Mouse (Mus musculus) kidney, adult 9 months (tissue): ENCODE measurements around the gene Sh3bgrl.
"Not testable (repeated sequence)": the region's sequence is repeated elsewhere in the genome, so short reads cannot be mapped to it uniquely, and the experiment has no call there.

Source experiments
- DNase-seq: peaks from one replicate; pipeline ENCODE4 v3.0.0; 2022

The Sh3bgrl gene

DNA sequence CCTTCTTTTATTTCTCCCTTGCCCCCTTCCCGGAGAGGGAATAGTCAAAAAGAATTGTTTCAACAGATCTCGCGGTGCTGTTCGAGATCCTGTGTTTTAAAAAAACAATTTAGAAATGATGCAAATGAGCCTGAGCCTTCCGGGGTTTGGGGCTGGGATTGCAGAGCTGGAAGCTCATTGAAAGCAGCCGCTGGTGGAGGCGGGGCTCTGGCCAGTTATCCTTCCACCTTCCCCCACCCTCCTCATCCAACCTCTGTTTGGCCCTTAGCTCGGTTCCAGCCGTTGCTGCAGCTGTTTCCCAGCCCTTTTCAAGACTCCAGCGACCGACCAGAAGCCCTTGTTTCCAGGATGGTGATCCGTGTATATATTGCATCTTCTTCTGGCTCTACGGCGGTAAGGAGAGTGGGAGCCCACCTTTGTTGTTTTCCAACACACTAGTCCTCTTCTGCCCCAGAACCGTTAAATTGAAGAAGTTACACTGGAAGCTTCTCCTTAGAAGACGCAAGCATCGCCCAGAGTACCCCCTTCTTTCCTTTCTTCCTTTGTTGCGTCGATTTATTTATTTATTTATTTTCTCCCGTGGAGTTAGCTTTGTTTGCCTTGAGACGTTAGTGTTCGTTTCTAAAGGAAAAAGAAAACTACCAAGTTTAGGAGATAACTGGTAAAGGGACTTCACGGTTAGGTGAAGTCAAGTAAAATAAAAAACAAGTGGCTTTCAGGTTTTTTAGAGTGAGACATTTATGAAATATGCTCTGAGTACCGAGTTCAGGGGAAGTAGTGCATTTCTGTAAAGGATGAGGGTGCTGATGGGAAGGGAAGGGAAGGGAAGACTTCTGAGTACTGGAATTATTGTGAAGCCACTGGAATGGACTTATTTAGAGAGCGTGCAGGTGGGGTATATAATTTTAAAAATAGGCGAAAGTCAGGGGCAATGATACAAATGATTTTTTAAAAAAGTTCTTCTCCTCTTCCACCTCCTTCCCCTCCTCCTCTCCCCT, at the start of gene Sh3bgrl:
Gene Sh3bgrl, plus strand, starts transcription at position 121 of the 998 bp plus-strand sequence.
- DNase-seq, result peak; percentile 81

DNA sequence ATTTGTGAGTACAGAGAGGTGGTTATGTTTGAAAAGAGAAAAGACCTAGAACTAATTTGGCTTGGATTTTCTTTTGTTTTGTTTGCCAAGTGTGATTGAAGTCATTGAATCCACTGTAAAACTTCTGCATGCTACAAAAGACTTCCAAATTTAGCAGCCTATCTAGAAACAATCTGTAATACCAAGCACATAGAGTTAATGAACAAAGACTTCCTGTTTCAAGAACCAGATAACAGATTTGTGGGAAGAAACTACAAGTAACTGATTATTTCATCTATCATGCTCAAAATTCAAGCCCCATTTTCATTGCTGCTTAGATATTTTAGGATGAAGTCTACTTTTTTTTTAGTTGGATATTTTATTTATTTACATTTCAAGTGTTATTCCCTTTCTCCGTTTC, 47.4 kb upstream of the Sh3bgrl start:
- no peak for DNase-seq

DNA sequence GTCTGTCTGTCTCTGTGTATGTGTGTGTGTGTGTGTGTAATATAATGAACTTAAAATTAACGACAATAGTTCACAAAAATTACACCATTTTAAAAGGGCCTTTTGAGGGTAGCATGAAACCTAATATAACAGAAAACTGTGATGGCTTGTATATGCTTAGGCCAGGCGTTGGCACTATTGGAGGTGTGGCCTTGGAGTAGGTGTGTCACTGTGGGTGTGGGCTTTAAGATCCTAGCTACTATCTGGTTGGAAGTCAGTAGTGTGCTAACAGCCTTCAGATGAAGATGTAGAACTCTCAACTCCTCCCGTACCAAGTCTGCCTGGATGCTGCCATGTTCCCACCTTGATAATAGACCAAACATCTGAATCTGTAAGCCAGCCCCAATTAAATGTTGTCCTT, 23.4 kb upstream of the Sh3bgrl start:
- DNase-seq, result no peak

DNA sequence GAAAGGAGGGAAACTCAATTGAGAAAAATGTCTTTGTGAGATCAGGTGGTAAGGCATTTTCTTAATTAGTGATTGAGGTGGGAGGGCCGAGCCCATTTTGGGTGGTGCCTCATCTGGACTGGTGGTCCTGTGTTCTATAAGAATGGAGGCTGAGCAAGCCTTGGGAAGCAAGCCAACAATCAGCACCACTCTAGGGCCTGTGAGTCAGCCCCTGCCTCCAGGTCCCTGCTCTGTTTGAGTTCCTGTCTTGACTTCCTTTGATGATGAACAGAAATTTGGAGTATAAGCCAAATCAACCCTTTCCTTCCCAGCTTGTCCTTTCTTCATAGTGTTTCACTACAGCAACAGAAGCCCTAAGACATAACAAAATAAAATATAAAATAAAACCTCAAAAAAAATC, 19.4 kb upstream of the Sh3bgrl start:
- DNase-seq, result no peak

DNA sequence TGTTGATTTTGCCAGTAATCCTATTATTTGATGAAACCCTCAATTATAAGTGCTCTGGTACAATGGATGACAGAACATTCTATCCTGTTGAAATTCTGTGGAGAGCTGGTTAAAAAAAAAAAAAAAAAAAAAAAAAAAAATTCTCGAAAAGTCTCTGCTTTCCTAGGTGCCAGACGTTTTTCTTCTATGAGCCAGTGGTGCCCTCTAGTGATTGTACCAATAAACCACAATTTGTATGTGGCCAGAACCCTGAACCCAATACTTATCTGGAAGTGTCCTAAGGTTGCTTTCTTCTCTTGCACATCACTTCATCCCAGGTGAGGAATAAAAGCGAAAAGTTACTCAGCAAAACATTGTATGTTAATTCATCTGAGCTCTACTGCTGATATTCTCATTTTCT, 18.8 kb upstream of the Sh3bgrl start:
- peak; percentile 41 for DNase-seq

DNA sequence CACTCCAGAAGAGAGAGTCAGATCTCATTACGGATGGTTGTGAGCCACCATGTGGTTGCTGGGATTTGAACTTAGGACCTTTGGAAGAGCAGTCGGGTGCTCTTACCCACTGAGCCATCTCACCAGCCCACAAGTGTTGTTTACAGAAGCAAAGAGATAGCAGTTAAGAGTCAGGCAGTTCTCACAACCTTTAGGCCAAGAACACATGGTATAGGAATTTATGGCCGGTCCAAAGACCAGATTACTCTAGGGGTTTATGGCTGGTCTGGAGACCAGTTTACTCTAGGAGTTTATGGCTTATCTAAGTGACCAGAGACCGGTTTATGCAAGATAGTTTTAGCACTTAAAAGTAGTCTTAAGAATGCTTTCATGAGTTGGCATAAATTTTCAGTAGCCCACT, 15.8 kb upstream of the Sh3bgrl start:
- DNase-seq, result not testable (repeated sequence)

DNA sequence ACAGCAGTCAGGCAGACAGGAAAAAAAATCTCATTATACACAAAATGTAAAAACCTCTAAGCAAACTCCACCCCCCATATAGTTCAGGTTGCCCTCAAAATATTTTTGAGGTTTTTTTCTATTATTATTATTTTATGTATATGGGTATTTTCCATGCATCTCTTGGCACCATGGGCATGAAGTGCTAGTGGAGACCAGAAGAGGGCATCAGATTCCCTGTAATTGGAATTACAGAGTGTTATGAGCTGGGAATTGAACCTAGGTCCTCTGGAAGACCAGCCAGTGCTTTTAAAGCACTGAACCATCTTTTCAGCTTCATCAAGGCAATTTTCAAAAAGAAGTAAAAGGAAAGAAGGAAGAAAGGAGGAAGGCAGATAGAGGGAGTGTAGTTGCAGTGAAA, 8.1 kb upstream of the Sh3bgrl start:
- no peak for DNase-seq

DNA sequence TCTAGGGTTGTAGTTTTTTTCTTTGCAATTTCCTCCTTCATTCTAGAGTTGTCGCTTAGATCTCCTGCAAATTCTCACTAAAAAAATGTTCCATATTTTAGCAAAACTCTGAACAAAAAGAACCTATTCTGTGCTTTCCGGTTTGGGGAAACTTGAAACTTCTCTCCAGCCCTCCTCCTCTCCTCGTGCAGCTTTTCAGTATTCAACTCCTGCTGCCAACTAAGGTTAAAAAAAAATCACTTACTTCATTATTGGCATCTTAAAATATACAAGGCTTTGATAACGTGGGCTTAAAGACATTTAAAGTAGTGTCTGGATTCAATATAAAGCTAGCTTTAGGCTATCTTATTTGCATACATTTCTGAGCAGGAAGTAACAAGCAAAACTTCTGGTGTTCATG, 365 bp upstream of the Sh3bgrl start:
- DNase-seq, result no peak

DNA sequence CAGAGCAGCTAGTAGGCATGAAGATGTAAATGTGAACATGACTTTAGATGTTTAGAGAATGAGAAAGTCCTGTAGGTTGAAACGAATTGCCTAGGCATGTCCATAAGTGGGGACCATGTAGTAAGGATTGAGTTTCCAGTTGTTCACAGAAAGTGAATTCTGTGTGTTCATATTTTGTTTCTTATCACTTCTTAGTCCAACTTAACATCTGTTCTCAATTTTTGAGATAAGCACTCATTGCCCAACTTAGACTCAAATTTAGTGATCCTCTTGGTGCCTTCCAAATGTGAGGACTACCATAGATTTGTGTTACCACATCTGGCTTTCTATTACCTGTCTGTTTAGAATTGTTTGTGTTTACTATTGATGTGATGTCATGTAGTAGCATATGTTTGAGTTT, 3.3 kb downstream of the Sh3bgrl start:
- no peak for DNase-seq

DNA sequence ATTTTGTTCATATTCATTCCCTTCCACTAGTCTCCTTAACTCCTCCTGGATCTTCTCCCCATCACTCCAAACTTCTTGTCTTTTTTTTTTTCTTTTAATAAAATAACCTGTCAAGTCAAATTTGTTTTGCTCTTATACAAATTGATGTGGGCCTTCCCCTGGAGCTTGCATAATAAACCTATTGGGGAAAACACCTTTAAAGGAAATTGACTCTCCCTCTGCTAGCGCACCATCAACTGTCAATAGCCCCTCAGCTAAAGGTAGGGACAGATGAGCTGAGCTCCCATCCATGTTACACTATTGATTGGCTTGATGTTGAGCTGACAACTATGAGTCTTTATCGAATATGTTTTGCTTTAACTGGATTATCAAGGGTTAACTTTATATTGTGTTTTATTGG, 5.3 kb downstream of the Sh3bgrl start:
- DNase-seq, result no peak

DNA sequence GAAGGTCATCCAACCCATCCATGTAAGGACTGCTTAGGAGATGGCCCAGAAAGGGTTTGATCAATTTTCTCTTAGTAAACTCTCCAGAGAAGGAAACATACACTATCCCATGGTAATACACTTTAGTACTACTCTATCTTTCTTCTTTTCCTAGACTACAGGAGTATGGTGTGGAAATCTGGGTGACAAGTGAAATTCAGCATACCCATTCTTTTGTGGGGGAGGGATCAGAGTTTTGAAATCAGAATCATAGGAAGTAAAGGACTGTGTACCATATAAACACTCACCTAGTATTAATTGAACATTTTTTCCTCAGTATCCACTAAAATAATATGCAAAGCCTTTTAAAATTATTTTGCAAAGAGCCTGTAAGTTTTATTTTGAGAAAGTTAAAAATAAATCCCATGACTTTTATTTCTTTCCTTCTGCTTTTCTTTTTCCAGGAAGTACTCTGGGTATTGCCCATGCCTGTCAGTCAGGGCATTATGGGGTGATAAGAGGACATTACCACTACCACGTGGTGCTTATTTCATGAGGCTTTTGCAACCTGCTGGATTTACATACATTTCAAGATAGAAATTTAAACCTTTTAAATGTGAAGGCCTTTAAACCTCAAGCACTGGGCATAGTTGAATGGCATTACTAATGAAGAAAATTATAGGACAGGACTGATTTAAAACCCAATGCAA, 13.1 kb downstream of the Sh3bgrl start:
- DNase-seq, result no peak

DNA sequence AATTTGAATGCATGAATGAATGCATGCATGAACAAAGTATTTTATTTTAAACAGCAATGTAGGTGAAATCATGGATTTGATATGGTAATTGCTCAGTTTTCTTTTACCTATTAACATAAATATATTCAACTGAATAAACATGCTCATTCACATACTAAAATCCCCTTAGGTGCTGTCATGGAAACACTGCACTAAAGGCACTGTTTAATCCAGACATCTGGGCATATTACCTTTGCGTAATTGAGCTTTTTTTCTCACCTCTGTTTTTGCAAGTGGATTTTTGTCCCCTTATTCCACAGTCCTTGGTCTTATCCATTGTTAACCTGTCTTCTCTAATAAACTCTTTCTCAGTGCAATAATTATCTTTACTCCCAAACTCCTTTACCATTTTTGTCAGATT, 17.7 kb downstream of the Sh3bgrl start:
- DNase-seq, result no peak

DNA sequence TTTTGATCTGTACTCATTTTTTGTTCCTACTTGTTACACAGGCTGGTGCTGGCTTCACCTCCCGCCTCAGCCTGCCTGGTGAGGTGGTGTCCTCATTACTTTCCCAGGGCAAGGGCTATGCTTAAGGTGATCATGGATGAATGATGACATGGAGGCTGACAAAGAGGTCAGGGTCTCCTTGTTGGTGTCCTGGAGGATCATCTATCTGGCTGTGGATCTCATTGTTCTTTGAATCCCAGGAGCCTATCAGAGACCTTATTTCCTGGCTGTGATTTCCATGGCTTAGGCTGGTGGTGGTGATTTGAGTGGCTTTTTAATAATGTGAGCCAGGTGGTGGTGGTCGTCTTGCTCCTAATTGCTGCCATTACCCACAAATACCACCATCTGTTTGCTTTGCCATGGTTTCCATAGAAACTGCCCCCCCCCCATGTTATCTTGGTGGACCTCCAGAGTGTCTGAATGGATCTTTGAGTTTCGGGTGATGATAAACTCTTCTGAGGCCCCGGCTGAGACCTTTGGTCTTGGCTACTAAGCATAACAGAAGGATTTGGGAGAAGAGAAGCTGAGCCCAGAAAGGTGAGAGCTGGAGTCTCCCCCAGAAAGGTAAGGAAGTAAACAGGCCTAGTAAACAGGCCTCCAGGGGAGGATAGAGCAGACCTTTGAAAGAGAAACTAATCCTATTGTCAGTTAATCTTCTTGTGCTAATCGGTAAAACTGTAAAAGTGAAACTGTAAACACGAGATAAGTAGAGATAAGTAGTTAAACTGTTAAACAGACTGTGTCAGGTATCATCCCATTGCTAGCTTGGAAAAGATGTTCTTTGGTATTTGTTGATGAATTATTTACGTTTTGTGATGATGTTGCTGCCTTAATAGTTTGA, 18.5 kb downstream of the Sh3bgrl start:
- DNase-seq, result no peak

DNA sequence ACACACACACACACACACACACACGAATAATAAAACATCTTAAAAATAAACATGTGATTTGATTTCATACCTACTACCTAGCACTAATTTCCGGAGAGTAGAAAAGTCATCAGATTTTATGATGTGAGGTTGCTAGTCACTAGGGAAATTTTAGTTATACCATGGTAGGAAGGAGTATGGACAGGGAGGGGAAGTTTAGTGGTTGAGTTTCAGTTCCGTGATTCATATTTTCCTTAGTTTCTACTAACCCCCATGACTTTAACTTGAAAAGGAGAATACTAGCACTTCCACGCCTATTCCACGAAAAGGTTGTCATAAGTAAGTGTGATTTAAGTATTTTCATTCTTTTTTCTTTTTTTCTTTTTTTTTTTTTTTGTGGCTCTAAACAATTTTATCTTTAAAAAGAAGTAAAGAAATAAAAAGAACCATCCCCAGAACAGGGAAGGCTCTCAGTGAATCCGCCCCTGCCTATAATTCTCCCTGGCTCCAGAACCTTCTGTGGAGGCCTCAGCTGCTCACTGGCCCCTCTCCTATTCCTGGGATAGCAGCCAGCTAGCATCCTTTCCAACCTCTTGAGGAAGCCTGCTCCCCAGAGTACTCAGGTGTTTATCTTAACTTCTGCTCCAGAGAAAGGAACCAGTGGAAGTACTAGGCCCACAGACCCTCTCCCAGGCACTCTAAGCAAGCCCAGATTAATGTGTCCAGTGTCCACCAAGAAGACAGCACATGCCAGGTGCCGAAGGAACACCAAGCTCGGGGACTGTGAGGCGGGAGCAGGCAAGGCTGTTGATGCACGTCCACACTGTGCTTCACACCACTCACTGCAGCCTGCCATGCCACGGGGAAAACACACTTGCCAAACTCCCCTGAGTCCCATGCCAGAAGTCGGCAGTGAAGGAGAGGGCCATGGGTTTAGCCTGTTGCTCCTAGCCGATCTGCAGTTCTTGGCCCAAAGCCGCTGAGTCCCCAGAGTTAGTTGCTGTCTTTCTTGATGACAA, 25.0 kb downstream of the Sh3bgrl start:
- no peak for DNase-seq

DNA sequence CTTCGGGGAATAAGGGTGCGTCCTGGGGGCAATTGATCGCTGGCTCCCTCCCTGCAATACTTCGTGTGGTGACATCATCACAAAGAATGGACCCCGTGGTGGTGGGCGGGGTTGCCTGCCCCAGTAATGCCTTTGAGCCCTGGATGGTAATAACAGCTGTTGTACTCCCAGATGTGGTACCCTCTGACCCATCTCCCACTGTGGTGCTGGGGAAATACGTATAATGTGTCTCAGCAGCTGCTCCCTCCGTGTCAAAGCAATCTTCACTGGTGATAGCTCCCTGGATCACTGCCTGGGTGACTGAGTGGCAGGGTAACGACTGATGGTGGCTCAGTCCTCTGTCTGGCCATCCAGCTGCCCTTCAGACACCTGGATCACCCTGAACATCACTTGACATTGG, 26.0 kb downstream of the Sh3bgrl start:
- DNase-seq, result no peak

DNA sequence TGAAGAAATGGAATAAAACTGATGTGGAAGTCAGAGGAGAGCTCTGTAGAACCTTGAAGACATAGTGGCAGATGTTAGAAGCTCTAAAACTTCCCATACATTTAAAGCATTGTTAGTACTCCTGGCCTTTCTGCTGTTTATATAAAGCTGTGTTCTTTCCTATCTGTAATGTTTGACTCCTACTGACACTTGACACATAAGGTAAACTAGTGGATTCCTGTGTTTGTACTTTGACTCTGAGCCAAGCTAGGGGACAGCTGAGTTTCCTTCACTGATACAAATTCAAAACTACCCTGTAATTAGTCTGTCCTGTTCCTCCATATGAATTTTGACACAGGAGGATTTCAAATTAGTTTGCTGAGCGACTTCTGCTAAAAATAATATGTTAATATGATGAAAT, 27.5 kb downstream of the Sh3bgrl start:
- no peak for DNase-seq

DNA sequence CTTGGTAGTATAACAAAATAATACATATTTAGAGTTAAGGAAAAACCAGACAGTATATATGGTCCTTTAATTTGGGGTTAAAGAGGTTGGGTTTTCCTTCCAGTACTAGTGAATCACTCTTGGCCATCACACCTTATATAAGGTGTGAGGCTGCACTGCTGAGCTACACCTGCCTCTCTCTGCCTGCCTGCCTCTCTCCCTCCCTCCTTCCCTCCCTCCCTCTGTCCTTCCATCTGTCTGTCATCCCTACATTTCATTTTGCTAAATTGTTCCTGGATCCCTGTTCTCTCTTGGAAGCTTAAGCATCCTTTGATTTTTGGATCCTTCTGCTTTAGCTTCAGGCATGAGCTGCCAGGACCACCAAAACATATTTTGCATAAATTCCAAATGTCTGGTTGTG, 28.6 kb downstream of the Sh3bgrl start:
- DNase-seq, result no peak

DNA sequence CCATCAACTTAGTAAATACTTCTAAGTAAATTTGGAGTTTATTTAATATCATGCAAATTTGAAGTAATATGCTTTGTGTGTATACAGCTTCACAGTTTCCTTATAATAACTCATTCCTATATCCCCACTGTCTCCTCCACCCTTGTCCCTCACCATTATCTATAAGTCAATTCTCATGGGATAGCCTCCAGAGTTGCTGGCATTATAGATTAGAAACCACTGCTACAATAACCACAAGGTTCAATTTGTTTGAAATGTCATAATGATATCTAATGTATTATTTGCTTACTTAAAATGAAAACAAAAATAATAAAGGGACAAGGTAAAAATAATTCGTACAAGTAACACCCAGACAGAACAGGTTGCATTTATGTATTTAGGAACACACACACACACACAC, 31.7 kb downstream of the Sh3bgrl start:
- no peak for DNase-seq

DNA sequence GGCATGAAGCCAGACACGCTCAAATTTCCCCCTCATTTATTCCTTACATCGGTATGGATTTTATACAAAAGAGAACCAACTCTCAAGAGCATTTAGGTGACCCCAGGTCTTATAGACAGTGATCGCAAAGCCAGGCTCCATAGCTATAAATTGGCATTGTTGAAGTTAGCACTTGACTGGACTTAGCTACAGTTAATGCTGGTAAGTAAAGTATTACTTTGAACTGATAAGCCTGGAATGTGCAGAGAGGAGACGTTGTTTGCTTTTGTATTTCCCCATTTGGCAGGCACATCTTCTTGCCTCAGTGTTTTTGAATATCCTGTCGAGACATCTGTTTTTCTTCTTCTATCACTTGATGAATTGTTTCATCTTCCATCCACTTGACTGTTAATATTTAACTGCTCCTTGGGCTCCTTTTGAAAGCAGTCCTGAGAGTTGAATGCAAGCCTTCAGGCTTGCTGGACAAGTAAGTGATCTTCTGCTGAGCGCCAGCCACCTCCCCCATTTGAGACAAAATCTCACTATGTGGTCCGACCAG, 32.5 kb downstream of the Sh3bgrl start:
- DNase-seq, result no peak

DNA sequence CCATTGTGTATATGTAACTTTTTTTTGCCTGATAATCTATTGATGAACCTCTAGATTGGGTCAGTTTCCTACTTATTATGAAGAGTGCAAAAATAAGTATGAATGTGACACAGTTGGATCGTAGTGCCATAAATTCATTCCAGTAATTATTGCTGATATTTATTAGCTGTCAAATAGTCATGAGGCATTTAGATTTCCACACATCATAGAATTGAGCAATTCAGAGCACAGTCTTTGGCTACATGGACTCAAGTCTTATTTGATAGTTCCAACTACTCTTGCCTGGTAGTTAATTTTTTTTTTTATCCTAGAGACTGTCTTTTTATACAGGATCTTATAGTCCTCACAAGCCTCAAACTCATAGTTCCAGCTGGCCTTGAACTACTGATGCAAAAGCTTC, 34.9 kb downstream of the Sh3bgrl start:
- DNase-seq, result no peak

DNA sequence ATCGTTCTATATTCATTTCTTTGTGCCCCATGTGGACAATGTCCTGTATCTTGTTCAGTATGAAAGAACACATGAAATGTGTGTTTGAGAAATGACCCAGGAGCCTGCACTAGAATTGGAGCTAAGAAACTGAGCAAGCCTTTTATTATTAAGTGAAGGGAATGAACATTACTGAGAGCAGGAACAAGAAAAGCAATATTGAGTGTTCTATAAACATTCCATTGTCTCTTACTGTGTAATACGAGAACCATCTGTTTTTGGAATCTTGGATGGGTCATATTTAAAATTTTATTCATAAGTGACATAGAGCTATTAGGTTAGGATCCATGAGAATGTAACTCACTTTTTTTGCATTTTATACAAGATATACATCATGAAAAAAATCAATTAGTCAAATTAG, 36.7 kb downstream of the Sh3bgrl start:
- no peak for DNase-seq

DNA sequence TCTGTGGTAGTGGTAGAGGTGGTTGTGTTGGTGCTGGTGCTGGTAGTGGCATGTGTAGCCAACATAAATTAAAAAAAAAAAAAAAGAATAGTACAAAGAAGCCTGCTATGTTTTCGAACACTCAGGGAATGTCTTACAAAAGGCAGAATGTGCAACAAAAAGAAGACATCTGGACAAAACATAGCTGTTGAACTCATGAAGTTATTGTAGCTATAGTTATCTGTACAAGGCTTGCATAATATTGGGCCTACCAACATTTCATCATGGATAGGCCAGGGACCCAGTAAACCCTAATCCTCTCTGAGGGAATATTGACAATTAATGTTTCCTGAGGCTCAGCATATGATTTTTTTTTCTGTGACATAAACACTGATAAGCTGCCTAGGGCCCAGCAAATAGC, 37.3 kb downstream of the Sh3bgrl start:
- DNase-seq, result no peak
